Mouse (Mus musculus) heart, adult 18-20 months (tissue): ENCODE results near the gene Cldn5. TPM values are rescaled to one million over a fixed set of nuclear protein-coding genes. Genes with fewer than 3 reads are reported as not detected.

Experiments
- DNase-seq, 2 experiments: peaks; one replicate each; pipeline ENCODE4 v3.0.0; 2021 to 2022; ENCODE audit warnings: mixed read lengths in 1 of 2
- long read RNA-seq, 2 experiments: library from polyadenylated mRNA; stranded (forward); transcript quantifications; one replicate each; pipeline ENCODE4 v2.0.0; 2021
- total RNA-seq, 2 experiments: library from RNA; stranded (reverse); gene quantifications; 2 replicates each; pipeline ENCODE4 v1.2.3; 2021

Gene Cldn5
- 10 to 100 TPM; 15.4 to 22.7 TPM for total RNA-seq
- long read RNA-seq, experiment 1, transcript Cldn5-201 (1 exons, 1,416 nt): major isoform, 107 of 107 reads
- long read RNA-seq, experiment 1, partial matches to known transcripts: 0 of 107 reads
- long read RNA-seq, experiment 1, other reads (novel, unspliced or antisense): 0 of 107 reads
- long read RNA-seq, experiment 2, transcript Cldn5-201 (1 exons, 1,416 nt): major isoform, 24 of 24 reads
- long read RNA-seq, experiment 2, partial matches to known transcripts: 0 of 24 reads
- long read RNA-seq, experiment 2, other reads (novel, unspliced or antisense): 0 of 24 reads

DNA sequence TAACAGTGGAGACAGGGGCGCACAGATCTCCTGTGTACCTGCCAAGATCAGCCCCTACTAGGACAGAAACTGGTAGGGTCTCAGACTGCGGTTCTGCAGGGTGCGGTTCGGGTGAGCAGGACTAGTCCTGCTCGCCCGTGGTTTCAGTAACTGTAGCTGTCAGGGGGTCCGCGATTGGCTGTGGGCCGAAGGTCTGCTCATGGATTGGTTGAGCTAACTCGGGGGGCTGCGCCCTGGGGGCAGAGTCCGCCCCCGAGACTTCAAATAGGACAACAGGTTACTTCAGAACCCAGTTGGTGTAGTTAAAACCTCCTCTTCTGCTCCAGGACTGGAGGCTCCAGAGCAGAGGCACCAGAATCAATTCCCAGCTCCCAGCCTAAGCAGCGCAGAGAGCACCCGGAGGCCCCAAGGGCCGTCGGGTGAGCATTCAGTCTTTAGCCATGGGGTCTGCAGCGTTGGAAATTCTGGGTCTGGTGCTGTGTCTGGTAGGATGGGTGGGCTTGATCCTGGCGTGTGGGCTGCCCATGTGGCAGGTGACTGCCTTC lies at the start of gene Cldn5:
TSS of gene Cldn5 (plus strand) at position 292 of the 545 bp plus-strand sequence.
- peak; percentile 51 to 84 for DNase-seq

GRCm38 (mm10) chr16:18727536-18728499 lies 48.8 kb upstream of the Cldn5 start:
- peak in 1 of 2 experiments; percentile 39 for DNase-seq

GRCm38 (mm10) chr16:18729185-18729584 lies 47.5 kb upstream of the Cldn5 start:
- no peak for DNase-seq

DNA sequence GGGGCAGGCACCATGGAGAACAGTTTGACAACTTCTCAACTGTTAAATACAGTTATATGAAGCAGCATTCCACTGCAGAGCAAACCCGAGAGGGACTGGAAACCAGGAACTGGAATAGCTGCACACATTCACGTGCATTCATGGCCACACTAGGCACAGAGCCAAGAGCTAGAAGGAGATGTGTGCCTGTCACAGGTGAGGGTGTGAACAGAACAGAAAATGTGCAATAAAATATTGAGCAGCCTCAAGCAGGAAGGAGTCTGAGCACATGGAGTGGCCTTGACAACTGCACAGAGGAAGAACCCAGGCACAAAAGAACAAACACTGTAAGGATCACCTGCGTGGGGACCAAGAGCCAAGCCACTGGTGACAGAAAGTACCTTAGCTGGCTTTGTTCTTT lies 46.0 kb upstream of the Cldn5 start:
- DNase-seq: no peak

- peak; percentile 53 to 84 for DNase-seq
Measured at GRCm38 (mm10) chr16:18733100-18733956, 43.3 kb upstream of the Cldn5 start.

DNA sequence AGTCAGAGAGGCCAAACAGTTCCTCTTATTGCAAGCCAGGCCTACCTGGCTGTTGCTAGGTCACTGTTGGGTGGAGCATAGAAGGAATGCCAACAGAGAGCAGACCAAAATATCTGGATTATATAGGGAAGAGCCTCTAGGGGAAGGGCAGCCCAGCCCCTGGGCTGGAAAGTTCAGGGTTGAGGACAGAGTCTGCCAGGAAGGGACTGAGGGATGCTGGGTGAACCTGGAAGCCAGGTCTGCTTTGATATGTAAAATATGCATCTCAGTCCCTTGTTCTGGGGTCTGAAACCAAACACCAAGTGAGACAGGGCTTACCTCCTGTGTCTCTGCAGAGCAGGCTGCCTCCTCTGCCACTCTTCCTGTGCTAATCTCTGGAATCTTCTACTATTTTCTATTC lies 38.3 kb upstream of the Cldn5 start:
- no peak for DNase-seq

DNA sequence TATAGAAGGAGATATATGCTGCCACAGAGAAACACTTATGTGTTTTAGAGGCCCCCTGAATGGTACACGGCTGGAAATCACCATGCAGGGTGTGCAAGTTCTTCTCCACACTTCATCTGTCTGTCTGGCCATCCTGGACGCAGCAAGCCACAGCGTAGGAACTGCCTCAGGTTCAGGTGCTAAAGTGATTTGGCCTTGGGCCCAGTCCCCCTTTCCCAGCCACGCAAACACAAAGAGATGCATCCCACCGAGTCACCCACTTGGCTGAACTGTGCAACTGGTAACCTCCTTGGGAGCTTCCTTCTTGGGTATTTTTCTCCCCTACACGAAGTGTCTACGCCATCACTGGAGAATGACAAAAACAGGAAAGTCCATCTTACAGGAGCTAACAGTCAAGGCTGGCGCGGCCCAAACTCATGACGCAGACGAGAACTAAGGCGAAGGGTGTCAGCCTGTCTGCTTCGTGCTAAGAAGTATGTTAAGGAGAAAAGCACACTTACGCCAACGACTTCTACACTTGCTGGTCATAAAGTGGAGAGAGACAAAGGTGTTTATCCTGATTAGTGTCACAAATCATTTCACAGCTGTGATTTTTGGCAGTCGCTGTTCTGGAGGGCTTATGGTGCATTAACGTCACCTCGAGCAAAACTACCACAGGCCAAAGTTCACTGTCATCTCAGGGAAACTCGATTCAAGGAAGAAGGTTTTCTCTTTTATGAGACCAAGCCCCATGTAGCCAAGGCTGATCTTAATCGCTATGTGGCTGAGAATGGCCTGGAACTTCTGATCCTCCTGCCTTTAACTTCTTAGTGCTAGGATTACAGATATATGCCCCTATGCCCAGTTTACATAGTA lies 30.2 kb upstream of the Cldn5 start:
- DNase-seq: peak; percentile 54 to 88

DNA sequence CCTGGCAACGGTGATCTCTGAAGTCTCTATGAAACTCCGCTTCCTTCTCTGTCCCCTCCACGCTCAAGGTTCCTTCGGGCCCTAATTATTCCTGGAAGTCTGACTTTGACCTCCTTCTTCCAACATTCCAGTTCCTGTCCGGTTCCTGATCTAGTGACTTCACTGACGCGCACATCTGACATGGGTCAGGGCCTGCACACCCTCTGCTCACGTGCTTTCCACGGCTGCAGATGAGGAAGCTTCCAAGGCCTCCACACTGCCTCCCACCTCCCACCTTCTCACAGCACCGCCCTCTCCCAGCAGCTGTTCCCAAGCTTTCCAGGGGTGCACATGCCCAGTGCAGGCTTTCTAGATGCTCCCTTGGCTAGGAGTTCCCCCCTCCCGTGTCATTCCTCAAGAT lies 25.5 kb upstream of the Cldn5 start:
- DNase-seq: peak in 1 of 2 experiments; percentile 42

DNA sequence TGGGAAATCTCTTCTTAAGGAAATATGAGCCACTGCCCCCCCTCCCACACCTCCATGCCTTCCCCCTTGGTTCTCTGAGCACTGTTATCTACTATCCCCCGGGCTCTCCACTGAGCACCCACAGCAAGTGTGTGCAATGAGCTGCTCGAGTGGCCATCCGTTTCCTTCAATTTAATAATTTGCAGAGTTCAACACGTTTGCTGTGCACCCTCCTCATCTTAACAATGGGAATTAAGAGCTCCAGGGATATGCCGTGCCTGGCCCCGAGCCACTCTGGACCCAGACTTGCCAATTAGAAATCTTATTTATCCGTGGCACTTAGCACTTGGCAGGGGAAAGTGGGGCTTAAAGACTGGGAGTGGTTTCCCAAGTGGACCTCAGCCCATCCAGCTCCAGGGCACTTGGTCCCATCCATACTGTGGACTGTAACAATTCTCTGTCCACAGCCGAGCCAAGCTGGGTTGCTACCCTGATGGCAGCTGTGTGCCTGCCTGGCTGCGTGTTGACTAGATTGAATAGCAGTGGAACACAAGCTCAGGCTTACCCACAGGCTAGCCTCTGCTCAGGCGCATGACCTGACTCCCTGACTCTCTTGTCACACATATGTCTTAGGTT lies 24.7 kb upstream of the Cldn5 start:
- no peak for DNase-seq

- peak in 1 of 2 experiments; percentile 40 for DNase-seq
Measured at GRCm38 (mm10) chr16:18761734-18762133, 14.9 kb upstream of the Cldn5 start.

DNA sequence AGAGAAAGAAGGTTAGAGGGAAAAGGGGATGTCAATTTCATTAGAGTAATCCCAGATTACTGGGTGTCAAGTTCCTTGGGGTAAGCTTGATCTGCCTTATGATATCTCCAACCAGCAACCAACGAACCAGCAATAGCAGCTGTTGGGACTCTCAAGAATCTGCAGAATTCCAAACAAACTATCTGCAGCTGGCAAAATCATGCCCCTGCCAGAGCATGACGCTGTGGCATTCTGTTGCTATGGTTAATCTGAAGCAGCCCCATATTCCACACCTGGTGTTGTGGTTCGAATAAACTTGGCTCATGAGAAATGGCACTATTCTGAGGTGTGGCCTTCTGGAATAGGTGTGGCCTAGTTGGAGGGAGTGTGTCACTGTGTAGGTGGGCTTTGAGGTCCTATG lies 13.7 kb upstream of the Cldn5 start:
- no peak for DNase-seq

DNA sequence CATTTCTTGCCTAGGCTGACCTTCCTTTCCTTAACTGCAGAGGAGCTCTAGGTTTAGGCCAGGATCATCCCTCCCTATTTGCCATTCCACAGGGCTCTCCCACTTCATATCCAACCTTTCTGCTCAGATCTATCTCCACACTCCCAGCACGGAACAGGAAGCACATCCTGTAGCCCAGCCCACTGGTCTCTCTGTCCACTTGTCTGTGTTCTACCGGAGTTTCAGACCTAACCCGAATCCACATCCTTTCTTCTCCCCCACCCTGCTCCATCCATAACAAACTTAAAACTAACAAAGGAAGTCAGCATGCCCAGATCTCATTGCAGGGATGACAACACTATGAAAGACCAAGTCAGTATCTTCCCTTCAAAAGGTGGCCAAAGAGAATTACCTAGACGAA lies 10.3 kb upstream of the Cldn5 start:
- DNase-seq: no peak

DNA sequence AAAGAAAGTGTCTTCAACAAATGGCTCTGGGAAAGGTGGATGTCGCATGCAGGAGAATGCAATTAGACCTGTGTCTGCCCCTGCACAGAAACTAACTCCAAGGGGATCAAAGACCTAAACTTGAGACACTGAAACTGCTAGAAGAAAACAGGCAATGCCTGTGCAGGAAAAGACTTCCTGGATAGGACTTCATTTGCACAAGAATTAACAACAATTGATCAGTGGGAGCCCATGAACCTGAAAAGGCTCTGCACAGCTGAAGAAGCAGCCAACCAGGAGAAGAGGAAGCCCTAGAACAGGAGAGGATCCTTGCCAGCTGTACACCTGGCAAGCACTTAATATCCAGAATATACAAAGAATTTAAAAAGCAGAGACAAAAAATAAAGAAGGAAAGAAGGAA lies 7.1 kb upstream of the Cldn5 start:
- DNase-seq: no peak

DNA sequence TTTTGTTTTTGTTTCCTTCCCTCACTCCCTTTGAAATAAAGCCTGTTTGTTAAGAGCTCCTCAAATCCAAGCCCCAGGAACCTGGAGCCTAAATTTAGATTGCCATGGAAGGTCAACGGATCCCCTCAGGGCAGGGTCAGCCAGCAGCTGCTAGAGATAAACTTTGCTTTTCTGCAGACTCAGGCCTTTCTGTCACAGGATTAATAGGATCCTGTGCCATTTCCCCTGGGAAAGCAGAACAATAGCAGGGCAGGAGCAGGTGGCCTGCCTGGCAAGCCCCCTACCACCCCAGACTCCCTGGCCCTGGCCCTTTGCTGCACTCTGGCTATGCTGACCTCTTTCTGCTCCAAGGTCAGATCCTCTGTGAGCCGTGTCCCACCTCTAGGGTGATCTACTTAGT lies 2.7 kb upstream of the Cldn5 start:
- DNase-seq: no peak

- DNase-seq: peak; percentile 37 to 76
Measured at GRCm38 (mm10) chr16:18775621-18776555, 759 bp upstream of the Cldn5 start.

GRCm38 (mm10) chr16:18777101-18778080 lies 744 bp downstream of the Cldn5 start:
- DNase-seq: peak in 1 of 2 experiments; percentile 23

GRCm38 (mm10) chr16:18778461-18778860 lies 1.8 kb downstream of the Cldn5 start:
- DNase-seq: no peak

DNA sequence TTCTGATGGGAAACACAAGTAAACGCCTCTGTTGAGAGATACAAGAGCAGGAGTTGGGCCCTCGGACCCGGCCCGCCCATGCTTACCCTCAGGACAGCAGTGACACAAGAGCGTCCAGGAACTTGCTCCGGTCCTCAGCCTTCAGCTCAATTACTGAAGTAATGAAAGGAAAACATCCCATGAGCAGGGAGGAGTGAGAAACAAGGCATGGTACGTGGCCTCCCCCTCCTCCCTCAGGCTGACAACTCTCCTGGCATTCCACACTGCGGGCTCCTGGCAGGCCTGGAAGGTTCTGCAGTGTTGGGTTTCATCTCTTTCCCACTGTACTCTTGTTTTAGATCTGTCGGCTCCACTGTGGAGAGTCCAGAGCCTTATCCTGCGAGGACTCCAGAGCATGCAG lies 5.2 kb downstream of the Cldn5 start:
- no peak for DNase-seq
